Mouse (Mus musculus): Measurements from ENCODE around the gene Cmtm7.

Gene Cmtm7

DNA sequence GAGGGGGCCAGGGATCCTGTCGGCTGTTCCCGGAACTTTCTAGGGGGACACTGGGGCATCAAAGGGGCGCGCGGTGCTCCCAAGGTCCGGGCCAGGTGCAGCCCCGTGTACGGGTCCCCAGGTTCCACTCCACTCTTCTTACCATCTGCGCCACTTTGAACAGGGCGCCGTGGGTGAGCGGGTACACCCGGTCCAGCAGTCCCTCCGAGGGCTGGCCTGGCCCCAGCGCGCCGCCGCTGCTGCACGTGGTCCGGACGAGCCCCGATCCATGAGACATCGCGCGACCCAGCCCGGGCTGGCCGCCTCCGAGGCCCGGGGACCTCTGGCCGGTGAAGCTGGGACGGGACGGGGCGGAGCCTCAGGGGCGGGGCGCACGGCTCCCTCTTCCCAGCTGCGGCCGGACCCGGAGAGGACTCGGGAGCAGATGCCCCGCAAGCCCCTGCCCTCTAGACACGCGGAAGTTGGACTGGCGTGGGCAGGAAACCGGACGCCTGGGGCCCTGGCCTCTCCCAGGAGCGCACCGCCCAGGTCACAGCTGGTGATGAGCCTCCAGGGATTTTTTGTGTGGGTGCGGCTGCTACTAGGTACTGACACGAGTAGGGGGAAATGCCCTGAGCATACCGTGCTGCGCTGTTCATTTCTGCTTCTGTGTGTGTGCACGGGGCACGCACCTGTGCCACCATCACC lies at the start of gene Cmtm7:
Gene Cmtm7, minus strand, starts transcription at position 331 of the 687 bp plus-strand sequence.
- WGBS, result 3% methylated on average over 54 of the region's 54 CpGs

DNA sequence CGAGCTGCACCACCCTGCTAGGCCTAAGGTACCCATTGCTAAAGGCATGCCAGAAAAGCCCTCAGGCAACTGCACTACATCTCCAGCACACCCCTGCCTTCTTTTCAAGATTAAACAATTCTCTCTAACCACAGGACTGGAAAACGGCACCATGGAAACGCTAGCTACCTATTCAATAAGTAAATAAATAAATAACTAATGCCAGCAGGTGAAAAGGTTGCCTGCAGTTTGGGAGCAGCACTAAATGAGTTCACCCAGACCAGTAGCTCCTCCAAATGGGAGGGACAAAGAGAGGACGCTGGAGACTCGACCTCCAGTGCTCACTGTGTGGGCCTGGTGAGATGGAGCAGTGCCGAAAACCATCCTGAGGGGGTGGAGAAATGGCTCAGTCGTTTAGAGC lies 48.7 kb upstream of the Cmtm7 start:
- 33% methylated on average over 7 of the region's 7 CpGs for WGBS

DNA sequence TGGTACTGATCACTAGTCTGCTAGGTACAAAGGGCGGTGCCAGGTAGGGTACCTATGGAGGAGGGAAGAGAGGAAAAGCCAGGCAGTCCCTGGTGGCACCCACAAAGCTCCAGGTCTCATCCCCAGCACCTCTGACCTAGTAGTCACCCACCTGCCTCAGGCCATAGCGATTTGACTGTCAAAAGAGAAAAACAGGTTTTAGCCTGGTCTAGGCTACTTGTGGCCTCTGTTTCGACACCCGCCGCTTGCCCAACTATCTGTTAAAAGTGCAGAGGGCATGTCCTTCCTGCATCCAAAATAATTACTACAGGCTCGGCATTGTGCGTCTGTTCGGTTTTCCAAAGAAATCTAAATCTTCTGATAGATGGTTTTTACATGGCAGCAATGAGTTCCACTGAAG lies 48.0 kb upstream of the Cmtm7 start:
- WGBS, result 97% methylated on average over 8 of the region's 8 CpGs

DNA sequence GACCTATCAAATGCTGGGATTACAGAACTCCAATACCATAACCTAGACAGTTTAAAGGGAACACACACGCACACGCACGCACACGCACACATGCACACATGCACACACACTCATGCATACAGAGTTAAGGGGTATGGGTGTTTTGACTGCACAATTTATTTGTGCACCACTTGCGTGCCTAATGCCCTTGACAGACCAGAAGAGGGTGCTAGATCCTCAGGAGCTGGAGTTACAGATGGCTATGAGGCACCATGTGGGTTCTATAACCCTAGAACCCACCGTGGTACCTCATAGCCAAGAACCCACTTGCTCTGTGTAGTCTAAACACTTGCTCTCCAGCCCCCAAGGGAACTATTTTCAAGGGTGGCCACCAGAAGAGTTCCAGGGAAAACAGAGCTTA lies 46.7 kb upstream of the Cmtm7 start:
- 96% methylated on average over 6 of the region's 6 CpGs for WGBS

DNA sequence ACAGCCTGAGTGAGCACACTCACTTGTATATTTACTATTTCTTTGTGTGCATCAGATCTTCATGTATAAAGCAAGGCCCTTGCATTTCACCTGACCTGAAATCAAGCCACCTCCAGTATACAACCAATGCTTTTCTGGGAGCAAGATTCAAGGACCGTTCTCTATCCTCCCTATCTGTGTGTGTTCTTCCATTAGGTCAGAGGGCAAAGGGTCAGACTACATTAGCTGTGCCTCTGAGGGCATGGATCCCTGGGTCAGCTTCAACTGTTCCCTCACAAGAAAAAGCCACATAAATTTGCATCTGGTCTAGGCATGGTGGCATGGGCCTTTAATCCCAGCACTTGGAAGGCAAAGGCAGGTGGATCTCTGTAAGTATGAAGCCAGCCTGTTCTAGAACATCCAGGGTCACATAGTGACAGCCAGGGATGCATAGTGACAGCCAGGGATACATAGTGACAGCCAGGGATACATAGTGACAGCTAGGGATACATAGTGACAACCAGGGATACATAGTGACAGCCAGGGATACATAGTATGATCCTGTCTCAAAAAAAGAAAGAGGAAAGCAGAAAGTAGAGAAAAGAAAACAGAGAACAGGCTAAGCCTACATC lies 45.7 kb upstream of the Cmtm7 start:
- 82% methylated on average over 1 of the region's 1 CpGs for WGBS

DNA sequence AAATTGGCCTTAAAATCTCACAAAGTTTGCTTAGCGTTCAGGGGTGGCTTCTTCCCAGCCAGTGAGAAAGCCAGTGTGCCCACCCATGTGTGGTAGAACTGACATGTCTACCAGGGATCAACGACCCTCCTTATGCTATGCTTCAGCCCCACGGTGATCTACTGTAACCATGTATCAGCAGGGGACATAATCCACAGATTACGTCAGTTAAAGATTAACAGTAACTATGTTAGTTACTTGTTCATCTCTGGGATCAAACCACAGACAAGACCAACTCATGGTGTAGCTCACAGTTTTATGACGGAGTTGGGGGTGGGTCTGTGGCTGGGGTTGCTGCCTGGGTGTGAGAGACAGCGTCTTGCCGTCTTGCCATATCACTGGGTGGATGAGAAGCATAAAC lies 42.5 kb upstream of the Cmtm7 start:
- 98% methylated on average over 7 of the region's 7 CpGs for WGBS

DNA sequence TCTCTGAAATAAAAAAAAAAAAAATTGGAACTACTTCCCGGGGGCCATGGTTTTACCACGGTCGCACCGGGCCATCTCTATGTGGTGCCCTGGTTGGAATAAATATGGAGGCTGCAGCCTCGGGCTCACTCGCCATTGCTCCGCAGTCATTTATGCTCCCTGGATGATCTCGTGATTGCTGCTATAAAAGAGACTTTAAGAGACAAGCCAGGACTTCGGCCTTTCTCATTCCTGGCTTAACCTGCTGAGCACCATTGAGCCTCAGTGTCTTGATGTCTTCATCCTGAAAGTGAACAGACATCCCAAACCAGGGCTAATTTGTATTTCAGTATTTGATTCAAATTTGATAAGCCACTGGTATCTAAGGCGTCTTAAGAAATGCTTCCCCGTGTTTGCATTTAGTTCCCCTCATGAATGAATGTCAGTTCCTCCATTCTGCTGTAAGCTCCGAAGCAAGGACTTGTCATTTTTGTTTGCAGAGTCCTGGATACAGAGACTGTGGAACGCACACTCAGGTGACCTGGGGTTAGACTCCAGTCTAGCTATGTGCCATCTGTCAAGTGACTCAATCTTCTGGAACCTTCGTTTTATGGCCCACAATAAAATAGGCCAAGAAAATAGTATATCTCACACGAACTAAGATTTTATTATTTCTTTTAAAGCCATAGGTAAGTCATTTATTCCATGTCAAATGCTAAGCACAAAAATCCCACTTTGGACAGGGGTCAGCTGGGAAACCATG lies 40.1 kb upstream of the Cmtm7 start:
- WGBS, result 92% methylated on average over 15 of the region's 15 CpGs

DNA sequence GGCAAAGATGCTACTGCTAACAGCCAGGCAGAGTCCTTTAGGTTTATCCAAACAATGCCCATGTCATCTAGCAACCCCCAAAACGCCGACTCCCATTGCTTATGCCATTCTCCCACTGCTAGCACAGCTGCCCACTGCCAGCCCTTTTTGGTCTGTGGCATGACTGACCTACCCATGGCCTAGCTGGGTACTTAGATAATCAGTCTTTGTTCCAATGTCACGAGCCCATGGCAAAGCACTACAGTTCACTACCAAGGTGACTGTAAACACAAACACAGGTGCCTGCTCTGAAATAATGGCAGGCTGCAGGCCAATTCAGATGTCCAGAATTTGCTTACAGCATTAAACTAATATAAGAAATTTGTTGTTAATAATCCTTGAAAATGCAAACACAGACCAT lies 37.3 kb upstream of the Cmtm7 start:
- 78% methylated on average over 3 of the region's 3 CpGs for WGBS

DNA sequence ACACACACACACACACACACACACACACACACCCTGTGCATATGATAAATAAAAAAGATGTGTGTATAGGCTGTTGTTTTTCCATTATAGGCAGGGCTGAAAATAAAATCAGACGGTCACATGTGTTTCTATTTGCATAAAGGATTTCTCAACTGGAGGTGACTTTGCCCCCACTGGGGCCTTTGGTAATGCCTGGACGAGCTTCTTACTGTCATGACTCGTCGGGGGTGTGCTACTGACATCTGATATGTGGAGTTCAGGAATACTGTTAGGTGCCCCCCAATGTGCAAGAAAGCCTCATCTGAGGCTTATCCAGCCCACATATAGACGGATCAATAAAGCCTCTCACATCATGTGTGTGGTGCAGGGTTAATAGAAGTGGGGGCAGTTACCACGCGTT lies 35.4 kb upstream of the Cmtm7 start:
- WGBS, result 89% methylated on average over 7 of the region's 7 CpGs

DNA sequence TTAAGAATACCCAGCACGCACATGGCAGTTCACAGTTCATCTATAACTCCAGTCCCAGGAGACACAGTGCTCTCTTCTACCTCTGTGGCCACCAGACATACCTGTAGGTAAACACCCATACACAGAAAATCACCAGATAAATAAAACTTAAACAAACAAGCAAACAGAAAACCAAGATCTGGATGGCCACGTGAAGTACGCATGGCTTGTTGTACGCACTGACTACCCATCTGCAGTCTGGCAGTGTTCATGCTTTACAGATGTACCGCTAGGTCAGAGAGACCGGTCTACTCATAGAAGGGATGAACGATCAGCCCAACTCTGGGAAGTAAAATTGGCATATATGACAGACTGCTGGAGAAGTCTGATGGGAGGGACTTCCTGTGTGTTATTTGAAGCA lies 34.5 kb upstream of the Cmtm7 start:
- WGBS, result 97% methylated on average over 7 of the region's 7 CpGs

DNA sequence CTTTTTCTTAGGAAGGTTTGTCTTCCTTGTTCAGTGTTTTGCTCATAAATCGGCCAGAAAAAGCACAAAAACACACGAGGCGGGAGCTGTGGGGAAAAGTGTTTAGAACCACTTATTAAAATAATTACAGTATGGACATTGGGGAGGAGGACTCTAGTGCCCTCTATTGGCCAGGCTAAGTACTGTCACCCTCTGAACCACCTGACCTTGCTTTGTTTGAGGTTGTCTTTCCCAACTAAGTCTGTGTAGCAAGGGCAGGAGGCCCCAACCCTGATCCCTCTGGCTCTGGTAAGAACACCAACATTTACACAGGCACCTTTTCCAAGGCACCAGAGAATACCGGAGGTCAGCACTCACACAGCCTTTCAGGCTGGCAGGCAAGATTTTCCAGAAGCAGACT lies 33.7 kb upstream of the Cmtm7 start:
- 65% methylated on average over 4 of the region's 4 CpGs for WGBS

DNA sequence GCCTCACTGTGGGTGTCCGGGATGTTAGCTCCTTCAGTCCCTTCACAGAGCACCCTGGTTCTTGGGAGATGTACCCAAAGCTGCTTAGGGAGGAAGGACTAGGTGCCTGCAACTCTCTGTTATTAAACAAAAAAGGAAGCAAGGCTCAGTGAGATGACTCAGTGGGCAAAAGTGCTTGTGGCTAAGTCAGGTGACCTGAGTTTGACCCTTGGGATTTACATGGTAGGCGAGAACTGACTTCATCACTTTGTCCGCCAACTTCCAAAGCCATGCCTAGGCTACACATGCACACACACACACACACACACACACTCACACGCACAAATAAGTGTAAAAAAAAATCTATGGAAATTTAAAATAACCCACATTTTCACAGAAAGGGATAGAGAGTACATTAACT lies 30.3 kb upstream of the Cmtm7 start:
- WGBS, result 93% methylated on average over 4 of the region's 4 CpGs

DNA sequence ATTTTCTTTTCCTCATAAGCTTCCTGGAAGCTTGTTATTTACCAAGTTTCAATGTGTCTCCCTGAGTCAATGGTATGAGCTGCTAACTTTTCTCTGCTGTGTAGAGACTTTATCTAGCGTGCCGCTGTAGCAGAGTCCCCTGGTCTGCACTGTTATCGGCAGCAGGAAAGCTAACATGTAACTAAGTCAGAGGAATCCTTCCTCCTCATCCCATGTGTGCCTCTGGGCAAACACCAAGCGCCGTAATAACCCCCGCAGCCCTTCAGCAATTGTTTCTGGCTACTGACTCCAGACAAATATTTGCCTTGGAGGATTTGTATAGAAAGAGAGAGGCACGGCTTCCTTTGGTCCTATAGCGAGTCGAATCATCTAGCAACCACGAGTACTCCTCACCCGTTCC lies 29.2 kb upstream of the Cmtm7 start:
- WGBS, result 86% methylated on average over 11 of the region's 11 CpGs

DNA sequence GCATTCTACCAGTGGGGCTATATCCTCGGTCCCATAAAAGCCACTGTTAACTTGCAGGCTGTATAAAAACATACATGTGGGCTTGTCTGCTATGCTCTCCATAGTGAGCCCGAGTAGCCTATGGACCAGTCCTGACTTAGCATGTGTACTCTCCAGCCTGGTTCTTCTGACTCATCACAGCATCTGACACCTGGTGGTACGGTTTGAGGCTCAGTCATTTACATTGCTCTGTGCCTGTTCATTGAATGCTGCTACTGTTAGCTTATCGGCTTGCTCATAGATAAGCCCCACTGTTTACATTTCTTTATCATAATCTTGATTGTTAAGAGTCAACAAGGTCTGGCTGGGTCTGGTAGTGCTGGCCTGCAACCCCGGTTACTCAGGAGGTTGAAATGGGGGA lies 27.0 kb upstream of the Cmtm7 start:
- WGBS, result 88% methylated on average over 5 of the region's 5 CpGs

DNA sequence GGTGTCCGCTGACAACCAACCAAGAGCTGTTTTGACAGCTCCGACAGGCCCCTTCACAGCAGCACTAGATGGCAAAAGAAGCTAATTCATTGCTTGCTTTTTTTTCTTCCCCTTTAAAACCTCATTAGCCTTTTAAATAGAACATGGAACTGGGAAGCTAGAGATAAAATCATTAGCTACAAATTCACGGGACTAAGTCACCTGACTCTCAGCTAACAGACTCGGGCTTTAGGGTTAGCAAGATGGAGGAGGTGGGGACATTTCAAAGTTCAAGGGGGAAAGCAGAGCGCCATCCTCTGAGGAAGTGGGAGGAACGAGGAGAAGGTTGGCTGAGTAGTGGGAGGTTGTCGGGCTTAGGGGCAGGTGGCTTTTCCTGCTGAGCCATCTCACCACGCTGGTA lies 25.6 kb upstream of the Cmtm7 start:
- 71% methylated on average over 8 of the region's 8 CpGs for WGBS

DNA sequence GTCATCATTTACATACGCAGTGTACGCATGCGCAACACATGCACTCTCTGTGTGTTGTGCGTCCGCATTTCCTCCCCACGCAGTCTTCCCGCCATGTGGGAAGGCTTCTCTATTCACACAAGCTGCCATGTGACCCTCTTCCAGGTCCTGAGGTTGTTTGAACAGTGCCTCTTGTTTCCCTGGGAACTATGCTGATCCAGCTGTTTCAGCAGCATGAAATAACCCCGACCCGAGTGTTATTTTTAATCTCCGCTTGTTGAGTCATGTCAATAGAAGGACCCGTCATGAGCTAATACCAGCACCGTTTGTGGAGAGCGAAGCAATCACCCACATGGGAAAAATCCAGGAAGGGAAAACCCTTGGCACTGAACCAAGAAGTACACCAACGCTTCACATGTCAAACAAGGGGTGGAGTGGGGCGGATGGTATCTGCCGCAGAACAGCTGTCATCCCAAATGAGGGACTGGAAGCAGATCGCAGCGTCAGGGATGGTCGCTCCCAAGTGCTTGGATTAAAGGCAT lies 23.6 kb upstream of the Cmtm7 start:
- 43% methylated on average over 19 of the region's 19 CpGs for WGBS

DNA sequence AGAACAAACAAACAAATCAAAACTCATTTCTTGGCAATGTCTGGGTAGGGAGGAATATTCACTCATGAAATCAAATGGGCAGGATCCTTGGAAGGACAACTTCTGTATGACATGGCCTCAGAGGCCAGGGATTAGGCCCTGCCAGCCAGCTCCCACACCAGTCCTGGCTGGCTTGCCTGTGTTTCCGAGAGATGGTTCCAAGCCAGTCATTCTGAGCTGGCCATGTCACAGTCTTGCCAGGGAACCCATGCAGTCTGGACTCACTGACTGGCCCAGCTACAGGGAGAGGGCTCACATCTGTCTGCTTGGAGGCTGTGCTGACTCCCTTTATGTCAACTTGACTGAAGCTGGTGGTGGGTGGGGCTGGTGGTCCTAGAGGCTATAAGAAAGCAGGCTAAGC lies 20.5 kb upstream of the Cmtm7 start:
- 81% methylated on average over 1 of the region's 1 CpGs for WGBS

DNA sequence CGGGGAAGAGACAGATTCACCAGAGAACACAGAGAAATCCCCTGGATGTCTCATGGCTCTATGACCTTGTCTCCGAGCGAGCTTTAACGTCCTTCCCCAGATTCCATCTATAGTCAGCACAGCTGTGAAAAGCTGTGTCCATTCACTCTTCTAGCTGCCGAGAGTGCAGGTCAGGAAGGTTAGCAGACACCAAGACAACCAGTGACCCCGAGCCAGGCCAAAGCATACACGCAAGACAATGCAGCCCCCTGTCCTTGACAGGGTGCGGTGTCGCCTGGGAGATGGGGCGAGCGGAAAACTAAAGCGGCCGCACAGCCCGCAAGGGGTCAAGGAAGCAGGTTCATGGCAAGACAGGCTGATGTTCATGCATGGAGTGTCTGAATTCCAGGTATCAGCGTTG lies 19.6 kb upstream of the Cmtm7 start:
- WGBS, result 88% methylated on average over 15 of the region's 15 CpGs

DNA sequence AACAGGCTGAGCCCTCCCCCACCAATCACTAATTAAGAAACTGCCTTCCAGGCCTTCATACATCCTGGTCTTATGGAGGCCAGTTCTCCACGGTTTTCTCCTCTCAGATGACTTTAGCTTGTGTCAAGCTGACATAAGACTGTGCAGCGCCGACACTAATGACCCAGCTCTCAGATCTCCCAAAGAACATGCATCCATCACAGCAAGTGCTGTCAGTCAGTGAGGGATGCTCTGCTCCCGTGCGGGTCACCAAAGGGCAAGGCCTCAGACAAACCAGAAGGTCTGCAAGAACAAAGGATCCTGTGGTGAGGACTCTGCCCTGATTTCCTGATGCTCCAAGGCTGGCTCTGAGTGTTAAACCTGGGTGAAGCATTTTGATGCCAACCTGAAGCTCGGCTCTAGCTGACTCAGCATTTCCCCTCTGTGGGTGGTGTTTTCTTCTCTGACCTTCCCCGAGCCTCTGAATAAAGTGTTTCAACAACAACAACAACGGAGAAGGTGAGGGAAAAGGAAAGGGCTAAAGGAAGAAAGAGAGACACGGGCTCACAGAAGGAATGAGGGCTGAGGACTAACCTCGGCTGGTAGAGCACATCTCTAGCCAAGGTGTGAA lies 17.9 kb upstream of the Cmtm7 start:
- WGBS, result 86% methylated on average over 10 of the region's 10 CpGs

DNA sequence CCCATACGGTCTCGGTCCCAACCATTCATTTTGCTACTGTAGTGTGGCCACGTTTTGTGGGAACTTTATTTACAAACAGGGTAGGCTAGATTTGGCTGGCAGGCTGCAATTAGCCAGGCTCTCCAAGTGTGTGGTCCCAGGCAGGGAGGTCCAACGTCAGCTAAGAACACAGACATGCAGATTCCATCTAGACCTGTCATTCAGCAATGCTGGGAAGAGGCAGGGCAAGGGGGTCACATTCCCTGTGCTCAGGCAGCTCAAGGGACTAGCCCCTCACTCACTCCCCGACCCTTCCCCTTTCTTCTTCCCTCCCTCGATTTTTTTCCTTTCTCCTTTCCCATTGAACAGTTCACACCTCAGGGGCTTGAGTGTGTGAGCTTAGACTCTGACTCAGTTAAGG lies 17.2 kb upstream of the Cmtm7 start:
- 72% methylated on average over 6 of the region's 6 CpGs for WGBS

DNA sequence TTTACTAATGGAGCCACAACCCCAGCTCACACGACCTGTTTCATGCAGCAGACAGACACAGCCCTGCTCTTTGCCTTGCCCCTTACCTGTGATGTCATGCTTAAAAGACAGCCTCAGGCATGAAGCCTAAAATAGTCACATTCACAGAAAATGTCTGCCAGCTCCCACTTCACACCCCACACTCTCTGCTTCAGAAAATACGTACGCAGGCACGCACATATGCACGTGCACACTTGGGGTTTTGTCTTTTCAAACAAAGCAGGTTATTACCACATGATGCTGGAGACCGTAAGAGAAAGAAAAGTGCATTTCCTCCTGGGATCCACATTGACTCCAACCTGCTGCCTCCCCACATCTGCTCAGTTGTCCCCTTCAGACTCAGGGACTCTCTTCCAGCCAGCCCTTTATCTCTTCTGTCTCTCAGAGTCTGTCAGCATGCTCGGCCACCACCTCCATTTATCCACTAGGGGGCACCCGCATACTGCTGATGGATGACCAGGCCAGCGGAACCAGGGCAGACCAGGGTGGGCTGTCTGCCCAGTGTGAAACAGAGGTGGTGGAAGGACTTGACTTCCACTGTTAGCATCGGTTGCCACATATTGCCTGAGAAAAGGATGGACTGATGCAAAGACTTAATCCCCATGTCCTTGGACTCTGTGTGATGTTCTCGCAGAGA lies 15.8 kb upstream of the Cmtm7 start:
- WGBS, result 42% methylated on average over 11 of the region's 11 CpGs

DNA sequence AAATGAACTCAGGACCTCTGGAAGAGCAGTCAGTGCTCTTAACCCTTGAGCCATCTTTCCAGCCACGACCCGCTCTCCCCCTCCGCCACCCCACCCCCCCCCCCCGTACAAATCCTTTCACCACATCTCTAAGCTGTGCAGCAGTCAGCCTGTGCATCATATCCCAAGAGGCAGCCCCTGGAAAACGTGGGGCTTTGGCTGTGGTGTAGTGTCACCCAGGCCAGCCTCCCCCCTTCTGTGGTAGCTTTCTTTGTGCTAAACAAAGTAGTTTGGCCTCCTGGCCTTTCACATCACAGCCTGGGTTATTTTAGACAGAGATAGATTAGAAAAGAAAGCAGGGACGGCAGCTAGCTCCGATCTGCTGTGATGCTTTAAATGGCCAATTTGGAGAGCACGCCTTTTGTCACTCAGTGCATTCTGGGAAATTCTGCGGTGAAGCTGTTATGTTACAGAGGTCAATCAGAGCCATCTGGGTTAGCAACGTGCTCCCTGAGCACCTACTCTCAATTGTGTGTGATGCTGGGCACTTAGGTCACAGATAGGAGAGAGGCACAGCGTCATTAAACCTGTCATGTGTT lies 14.9 kb upstream of the Cmtm7 start:
- WGBS, result 63% methylated on average over 11 of the region's 11 CpGs
